Mouse (Mus musculus): ENCODE results near the gene Atoh8. TPM values are rescaled to one million over a fixed set of nuclear protein-coding genes. Genes with fewer than 3 reads are reported as not detected.

The Atoh8 gene
- polyA plus RNA-seq, 1 experiment from 2014 or later: 2.1 TPM

DNA sequence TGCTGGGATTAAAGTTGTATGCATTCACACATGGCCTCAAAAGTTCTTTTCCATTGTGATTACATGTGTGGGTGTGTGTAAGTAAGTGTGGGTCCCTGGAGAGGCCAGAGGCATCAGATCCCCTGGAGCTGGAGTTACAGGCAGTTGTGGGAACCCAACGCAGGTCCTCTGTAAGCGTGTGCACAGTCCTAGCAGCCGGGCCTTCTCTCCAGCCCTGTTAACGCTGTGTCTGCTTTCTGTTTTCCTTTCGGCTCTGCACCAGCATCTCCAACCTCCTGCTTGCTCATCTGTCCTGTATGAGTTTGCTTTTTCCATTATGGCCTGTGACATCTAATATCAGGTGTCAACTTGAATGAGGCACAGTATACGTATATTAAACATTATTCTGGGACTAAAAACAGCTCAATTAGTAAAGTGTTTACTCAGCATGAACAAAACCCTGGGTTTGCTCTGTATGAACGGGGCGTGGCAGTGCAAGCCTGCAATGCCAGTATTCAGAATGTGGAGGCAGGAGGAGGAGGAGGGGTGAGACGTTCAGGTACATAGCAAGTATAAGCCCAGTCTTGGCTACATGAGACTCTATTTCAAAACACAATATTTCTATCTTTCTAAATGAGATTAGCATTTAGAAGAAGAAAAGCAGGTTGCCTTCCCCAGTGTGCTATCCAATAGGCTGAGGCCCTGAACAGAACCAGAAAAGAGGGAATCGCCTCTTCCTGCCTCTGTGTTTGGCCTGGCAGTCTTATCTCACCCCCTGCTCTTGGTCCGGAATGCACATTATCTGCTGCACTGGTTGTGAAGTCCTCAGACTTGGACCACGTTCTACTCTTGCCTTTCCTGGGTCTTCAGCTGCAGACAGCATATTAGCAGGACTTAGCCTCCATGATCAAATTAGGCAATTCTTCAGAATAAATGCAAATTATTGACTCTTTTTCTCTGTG is 55.5 kb downstream of the Atoh8 start:
- Histone ChIP-seq H3K4me2 (no peak overlapping the region), H3K9me3 (replicated peaks) (no peaks in the 10 kb centered on the region), H3K9ac (no peak overlapping the region), H3K27me3 (replicated peaks) (peaks cover 2% of the 10 kb centered on the region; the same call in 1 of the 2 replicates), H3K27ac (no peak overlapping the region), H3K4me1 (peaks cover 8% of the 10 kb centered on the region), H3K36me3 (no peaks in the 10 kb centered on the region), H3K4me3 (no peak overlapping the region)
- ATAC-seq: no peak
- 56% methylated on average over 12 of the region's 12 CpGs for WGBS (ENCODE audit: insufficient replicate concordance)

DNA sequence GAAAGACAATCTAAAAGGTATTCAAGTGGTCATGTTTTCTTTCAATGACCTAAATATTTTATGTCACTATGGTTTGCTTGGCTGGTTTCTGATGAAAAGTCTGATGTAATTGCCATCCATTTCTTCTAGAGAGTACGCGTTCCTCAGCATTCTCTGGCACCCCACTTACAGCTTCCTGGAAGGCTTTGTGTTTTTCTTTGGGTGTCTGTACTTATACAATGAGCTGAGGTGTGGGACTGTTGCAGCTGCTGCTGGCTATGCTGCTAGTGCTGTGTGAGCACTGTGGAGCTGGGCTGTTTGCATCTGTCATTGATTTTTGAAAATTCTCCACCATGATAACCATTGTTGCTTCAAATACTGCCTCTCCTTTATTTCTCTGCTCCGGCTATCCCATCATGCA is 56.4 kb downstream of the Atoh8 start:
- peaks cover 8% of the 10 kb centered on the region; the same call in 1 of the 2 replicates for H3K27me3 ChIP-seq (replicated peaks)

DNA sequence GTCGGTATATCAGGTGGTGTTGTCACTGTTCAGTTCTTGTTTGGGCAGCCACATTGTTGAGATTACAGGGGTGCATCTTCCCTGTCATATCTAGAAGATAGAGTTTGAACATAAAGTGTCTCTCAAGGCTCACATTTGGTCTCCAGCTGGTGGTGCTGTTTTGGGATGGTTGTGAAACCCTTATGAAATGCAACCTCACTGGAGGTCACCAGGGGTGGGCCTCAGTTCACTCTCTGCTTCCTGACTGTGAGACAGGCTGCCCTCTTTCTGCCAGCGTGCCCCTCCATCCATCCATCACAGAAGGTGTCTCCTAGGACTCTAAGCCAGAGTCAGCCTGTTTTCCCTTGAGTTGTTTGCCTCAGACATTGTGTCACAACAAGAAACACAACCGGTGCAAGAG is 58.0 kb downstream of the Atoh8 start:
- no peaks in the 10 kb centered on the region for H3K36me3 ChIP-seq
- WGBS (ENCODE audit: insufficient replicate concordance): 63% methylated on average over 3 of the region's 3 CpGs
- ATAC-seq: no peak
- no peak overlapping the region for H3K4me3 ChIP-seq
- H3K9me3 ChIP-seq (replicated peaks): no peaks in the 10 kb centered on the region
- H3K27ac ChIP-seq: no peak overlapping the region
- H3K9ac ChIP-seq: no peak overlapping the region
- H3K4me2 ChIP-seq: no peak overlapping the region
- peaks cover 8% of the 10 kb centered on the region; the same call in 1 of the 2 replicates for H3K27me3 ChIP-seq (replicated peaks)
- peaks cover 8% of the 10 kb centered on the region for H3K4me1 ChIP-seq

More for the DNA sequence above, 56.4 kb downstream of the Atoh8 start:
- H3K9me3 ChIP-seq (replicated peaks): no peaks in the 10 kb centered on the region
- H3K27ac ChIP-seq: no peak overlapping the region
- no peak overlapping the region for H3K9ac ChIP-seq
- H3K4me3 ChIP-seq: no peak overlapping the region
- peaks cover 8% of the 10 kb centered on the region for H3K4me1 ChIP-seq
- H3K36me3 ChIP-seq: no peaks in the 10 kb centered on the region
- ATAC-seq: no peak
- 87% methylated on average over 3 of the region's 3 CpGs for WGBS (ENCODE audit: insufficient replicate concordance)
- no peak overlapping the region for H3K4me2 ChIP-seq

DNA sequence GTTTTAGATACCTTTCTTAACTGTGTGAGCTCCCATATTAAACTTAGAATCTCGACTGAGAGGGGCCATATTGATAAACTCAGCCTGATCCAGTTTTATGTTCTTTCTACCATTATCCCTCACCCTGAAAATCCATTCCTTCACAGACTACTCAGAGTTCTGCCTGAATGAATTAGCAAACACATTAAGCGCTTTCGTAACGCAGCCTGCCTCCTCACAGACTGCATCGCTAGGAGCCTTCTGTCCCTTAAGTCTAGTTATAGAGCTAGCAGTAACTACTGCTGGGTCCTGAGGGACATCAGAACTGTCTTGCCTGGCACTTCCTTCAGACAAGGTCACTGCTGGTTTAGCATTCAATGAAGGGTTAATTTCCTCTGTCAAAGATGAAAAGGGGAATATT is 59.4 kb downstream of the Atoh8 start:
- Histone ChIP-seq H3K4me1 (peaks cover 8% of the 10 kb centered on the region), H3K4me2 (no peak overlapping the region)

DNA sequence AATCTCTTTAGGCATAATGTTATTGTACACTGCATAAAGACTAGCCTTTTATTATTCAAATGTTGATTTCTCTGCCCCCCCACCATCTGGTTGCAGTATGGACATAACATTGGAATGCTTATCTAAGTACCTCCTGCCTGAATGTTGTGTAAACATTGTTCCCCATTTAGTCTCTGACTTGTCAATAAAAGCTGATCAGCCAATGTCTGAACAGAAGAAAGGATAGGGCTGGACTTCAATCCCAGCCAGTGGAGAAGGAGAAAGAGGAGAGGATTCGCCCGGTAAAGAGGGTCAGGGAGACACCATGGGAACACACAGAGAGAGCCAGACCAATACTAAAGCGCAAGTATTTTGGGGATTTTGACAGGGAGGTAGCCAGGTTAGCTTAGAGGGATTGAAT is 60.0 kb downstream of the Atoh8 start:
- Histone ChIP-seq H3K27me3 (replicated peaks) (peaks cover 8% of the 10 kb centered on the region; the same call in 1 of the 2 replicates), H3K27ac (no peak overlapping the region), H3K4me1 (peaks cover 8% of the 10 kb centered on the region), H3K4me2 (no peak overlapping the region), H3K36me3 (no peaks in the 10 kb centered on the region), H3K4me3 (no peak overlapping the region), H3K9ac (no peak overlapping the region), H3K9me3 (replicated peaks) (no peaks in the 10 kb centered on the region)
- ATAC-seq: no peak
- WGBS (ENCODE audit: insufficient replicate concordance): 47% methylated on average over 3 of the region's 3 CpGs

More for the DNA sequence above, 59.4 kb downstream of the Atoh8 start:
- Histone ChIP-seq H3K9ac (no peak overlapping the region), H3K27ac (no peak overlapping the region), H3K9me3 (replicated peaks) (no peaks in the 10 kb centered on the region), H3K27me3 (replicated peaks) (peaks cover 8% of the 10 kb centered on the region; the same call in 1 of the 2 replicates), H3K36me3 (no peaks in the 10 kb centered on the region), H3K4me3 (no peak overlapping the region)
- ATAC-seq: no peak
- 74% methylated on average over 5 of the region's 5 CpGs for WGBS (ENCODE audit: insufficient replicate concordance)

DNA sequence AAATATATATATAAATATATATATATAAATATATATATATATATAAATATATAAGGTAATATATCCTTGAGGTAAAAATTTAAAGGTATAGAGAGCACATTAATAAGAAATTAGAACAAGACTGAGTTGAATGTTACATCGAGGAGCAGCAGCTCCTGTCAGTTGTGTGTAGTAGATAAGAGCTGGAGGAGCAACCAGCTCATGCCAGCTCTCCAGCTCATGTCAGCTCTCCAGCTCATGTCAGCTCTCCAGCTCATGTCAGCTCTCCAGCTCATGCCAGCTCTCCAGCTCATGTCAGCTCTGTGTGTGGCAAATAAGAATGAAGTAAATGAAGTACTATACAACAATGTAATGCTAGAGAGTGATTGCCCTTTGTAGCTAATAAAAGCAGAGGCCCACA is 62.0 kb downstream of the Atoh8 start:
- no peaks in the 10 kb centered on the region for H3K4me1 ChIP-seq
- peaks cover 8% of the 10 kb centered on the region; the same call in 1 of the 2 replicates for H3K27me3 ChIP-seq (replicated peaks)
- no peak overlapping the region for H3K9ac ChIP-seq
- 18% methylated on average over 1 of the region's 1 CpGs for WGBS (ENCODE audit: insufficient replicate concordance)
- ATAC-seq: no peak
- no peak overlapping the region for H3K4me2 ChIP-seq
- no peaks in the 10 kb centered on the region for H3K9me3 ChIP-seq (replicated peaks)
- no peaks in the 10 kb centered on the region for H3K36me3 ChIP-seq
- no peak overlapping the region for H3K4me3 ChIP-seq
- no peak overlapping the region for H3K27ac ChIP-seq

DNA sequence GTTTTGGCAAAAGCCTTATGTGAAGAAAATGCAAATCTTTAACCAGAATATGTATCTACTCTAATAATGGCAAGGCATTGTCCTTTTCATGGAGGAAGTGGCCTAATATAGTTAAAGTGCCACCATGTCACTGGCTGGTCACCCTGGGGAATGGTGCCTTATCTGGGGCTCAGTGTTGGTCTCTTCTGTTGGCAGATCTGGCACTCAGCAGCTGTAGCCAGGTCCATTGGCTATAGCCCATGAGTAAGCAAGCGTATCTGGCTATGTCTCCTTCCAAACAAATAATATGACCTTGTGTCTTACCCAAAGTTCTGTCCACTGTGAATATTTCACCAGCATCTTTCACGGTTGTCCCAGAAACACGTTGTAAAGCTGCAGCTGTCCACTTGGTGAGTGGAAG is 64.0 kb downstream of the Atoh8 start:
- H3K9ac ChIP-seq: no peak overlapping the region
- ATAC-seq: no peak
- H3K9me3 ChIP-seq (replicated peaks): no peaks in the 10 kb centered on the region
- no peaks in the 10 kb centered on the region for H3K36me3 ChIP-seq
- 81% methylated on average over 3 of the region's 3 CpGs for WGBS (ENCODE audit: insufficient replicate concordance)
- H3K27me3 ChIP-seq (replicated peaks): peaks cover 8% of the 10 kb centered on the region; the same call in 1 of the 2 replicates
- no peaks in the 10 kb centered on the region for H3K4me1 ChIP-seq
- H3K4me2 ChIP-seq: no peak overlapping the region
- no peak overlapping the region for H3K27ac ChIP-seq
- no peak overlapping the region for H3K4me3 ChIP-seq

DNA sequence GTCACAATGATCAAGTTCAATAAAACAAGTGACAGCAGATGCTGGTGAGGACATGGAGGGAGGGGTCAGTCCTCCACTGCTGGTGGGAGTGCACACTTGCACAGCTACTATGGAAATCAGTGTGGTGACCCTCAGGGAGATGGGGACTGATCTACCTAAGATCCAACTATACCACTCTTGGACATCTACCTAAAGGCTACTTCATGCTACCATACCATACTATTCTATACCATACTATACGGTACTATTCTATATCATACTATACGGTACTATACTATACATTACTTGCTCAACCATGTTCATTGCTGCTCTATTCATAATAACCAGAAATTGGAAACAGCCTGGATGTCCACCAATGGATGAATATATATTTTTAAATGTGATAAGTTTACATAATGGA is 69.5 kb downstream of the Atoh8 start:
- 46% methylated on average over 2 of the region's 2 CpGs for WGBS (ENCODE audit: insufficient replicate concordance)
- no peak for ATAC-seq
- Histone ChIP-seq H3K36me3 (no peaks in the 10 kb centered on the region), H3K27me3 (replicated peaks) (peaks cover 8% of the 10 kb centered on the region; the same call in 1 of the 2 replicates), H3K27ac (no peak overlapping the region), H3K9me3 (replicated peaks) (no peaks in the 10 kb centered on the region), H3K4me3 (no peak overlapping the region), H3K4me1 (peaks cover 21% of the 10 kb centered on the region; the same call in 1 of the 2 replicates), H3K4me2 (no peak overlapping the region), H3K9ac (no peak overlapping the region)

DNA sequence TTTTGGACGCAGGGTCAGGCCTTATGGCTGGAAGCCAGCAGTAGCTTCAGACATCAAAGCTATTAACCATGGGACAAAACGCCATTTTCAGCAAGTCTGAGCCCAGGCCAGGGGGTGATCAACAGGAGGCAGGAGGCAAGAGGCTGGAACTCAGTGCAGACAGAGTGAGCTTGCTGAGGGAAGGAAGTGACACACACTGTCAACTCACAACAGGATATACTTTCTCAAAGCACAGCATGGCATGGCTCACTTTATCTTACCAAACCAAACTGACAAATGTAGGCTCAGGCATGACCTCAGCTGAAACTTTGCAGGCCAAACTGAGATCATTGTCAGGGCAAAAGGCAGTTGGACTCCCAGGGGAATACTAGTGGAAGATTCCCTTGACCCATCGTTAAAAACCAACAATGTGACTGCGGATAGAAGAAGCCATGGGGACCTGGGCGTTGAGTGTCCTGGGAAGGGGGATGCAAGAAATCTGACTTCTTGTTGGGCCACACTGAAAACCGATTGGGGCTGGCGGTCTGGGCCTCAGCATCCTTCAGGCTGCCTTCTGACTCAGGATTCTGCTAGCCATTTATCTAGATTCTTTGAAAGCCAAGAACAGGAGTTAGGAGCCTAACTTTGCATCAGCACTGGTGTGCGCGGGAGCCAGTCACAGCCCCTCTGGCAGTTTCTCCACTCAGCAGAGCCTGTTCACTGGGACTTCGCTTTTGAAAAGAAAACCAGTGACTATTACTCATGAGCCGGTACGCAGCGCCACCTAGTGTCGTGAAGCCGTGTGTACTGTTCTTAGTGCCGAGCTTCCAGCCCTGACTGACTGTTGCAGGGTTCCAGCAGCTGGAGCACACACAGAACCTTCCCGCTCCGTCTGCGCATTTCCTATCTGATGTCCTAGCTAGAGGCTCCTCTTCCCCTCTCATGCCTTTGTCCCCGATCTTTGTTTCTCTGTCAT is 70.8 kb downstream of the Atoh8 start:
- no peaks in the 10 kb centered on the region for H3K9me3 ChIP-seq (replicated peaks)
- H3K27me3 ChIP-seq (replicated peaks): peaks cover 8% of the 10 kb centered on the region; the same call in 1 of the 2 replicates
- H3K4me3 ChIP-seq: no peak overlapping the region
- 12% methylated on average over 20 of the region's 20 CpGs for whole genome bisulfite sequencing (ENCODE audit: insufficient replicate concordance)
- ATAC-seq: peak; percentile 61
- no peaks in the 10 kb centered on the region for H3K36me3 ChIP-seq
- H3K4me2 ChIP-seq: peak overlapping the region; percentile 23
- H3K27ac ChIP-seq: peak overlapping the region; percentile 18; the same call in 1 of the 2 replicates
- peaks cover 27% of the 10 kb centered on the region; the same call in 1 of the 2 replicates for H3K4me1 ChIP-seq
- H3K9ac ChIP-seq: no peak overlapping the region

DNA sequence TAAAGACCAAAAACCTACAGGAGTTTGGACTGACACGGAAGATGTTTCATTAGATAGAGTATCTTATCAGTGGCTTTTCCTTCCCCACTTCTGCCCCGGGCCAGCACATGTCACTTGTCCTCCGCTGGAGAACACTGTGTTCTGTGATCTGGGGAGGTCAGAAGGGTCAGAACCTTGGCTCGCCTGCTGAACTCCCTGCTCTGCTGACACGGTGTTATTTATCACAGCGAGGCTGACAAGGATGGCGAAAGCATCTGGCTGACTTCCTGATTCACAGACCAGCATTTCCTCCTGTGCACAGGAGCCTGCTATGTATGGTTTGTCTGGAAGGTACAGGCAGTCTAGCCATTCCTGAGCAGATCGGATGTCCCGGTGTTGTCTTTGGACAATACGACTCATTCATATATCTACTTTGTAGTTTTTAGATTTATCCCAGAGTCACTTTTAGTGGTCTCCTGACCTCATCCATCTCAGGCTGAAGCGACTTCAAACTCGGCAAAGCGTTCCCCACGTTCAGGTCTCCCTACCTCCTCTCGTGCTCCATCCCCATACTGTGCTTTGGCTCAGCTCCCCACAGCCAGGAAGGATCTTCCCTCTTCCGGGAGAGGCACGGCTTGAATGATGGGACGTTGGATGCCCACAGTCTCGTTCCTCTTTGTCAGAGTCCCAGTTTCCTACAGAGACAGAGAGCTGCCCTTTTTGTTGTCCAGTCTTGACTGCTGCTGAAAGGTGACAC is 73.1 kb downstream of the Atoh8 start:
- WGBS (ENCODE audit: insufficient replicate concordance): 10% methylated on average over 19 of the region's 19 CpGs
- no peaks in the 10 kb centered on the region for H3K36me3 ChIP-seq
- H3K4me1 ChIP-seq: peaks cover 27% of the 10 kb centered on the region; the same call in 1 of the 2 replicates
- peaks cover 8% of the 10 kb centered on the region; the same call in 1 of the 2 replicates for H3K27me3 ChIP-seq (replicated peaks)
- ATAC-seq: peak; percentile 61; the same call in 1 of the 2 replicates
- H3K4me3 ChIP-seq: no peak overlapping the region
- no peak overlapping the region for H3K9ac ChIP-seq
- H3K9me3 ChIP-seq (replicated peaks): no peaks in the 10 kb centered on the region
- H3K4me2 ChIP-seq: peak overlapping the region; percentile 9
- no peak overlapping the region for H3K27ac ChIP-seq

DNA sequence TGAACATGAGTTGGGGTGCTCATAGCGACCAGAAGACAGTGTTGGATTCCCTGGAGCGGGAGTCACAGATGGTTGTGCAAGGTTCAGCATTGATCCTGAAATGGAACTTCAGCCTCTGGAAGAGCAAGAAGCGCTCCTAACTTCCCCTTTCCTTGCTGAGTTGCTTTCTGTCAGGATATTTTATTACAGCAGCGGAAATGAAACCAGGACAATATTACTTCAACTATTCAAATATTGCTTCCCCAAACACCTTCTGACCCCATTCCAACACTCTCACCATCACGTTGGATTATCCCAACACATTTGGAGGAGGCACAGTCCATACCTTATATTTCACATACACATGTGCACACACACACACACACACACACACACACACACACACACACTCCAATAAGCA is 73.6 kb downstream of the Atoh8 start:
- ATAC-seq: no peak
- peaks cover 27% of the 10 kb centered on the region; the same call in 1 of the 2 replicates for H3K4me1 ChIP-seq
- peaks cover 8% of the 10 kb centered on the region; the same call in 1 of the 2 replicates for H3K27me3 ChIP-seq (replicated peaks)
- WGBS (ENCODE audit: insufficient replicate concordance): 52% methylated on average over 5 of the region's 5 CpGs
- H3K36me3 ChIP-seq: no peaks in the 10 kb centered on the region
- no peak overlapping the region for H3K9ac ChIP-seq
- no peaks in the 10 kb centered on the region for H3K9me3 ChIP-seq (replicated peaks)
- H3K27ac ChIP-seq: no peak overlapping the region
- H3K4me2 ChIP-seq: peak overlapping the region; percentile 9
- no peak overlapping the region for H3K4me3 ChIP-seq

Measured in liver, embryonic 12.5 days (tissue).